Mouse (Mus musculus) large intestine, adult 2 months (tissue): ENCODE results near the gene 4921504E06Rik. TPM values are rescaled to one million over a fixed set of nuclear protein-coding genes. Genes with fewer than 3 reads are reported as not detected.

ENCODE experiments used
- DNase-seq: peaks from one replicate; pipeline ENCODE4 v3.0.0-alpha.2; 2012; ENCODE audit warnings: low read depth, low spot score
- WGBS: fragments of 180-500 bp; shearing (Covaris S2); methylation state at CpG from one replicate; pipeline ENCODE4 v1.1.7; 2018; 5-methylcytosine and 5-hydroxymethylcytosine counted together
- polyA plus RNA-seq: library from polyadenylated mRNA; depleted of rRNA; stranded (reverse); fragments of >200 nt; gene quantifications from 2 replicates; pipeline ENCODE4 v1.2.3, GENCODE M21; 2012

4921504E06Rik gene
- polyA plus RNA-seq, 1 experiment, result not detected

- 46% methylated on average over 5 of the region's 5 CpGs for WGBS
- no peak for DNase-seq
These were observed 41.3 kb downstream of the 4921504E06Rik start for GRCm38 (mm10) chr2:19512381-19512780.

- DNase-seq, result no peak
- 57% methylated on average over 5 of the region's 5 CpGs for WGBS
These were observed 42.7 kb downstream of the 4921504E06Rik start for GRCm38 (mm10) chr2:19511032-19511431.

DNA sequence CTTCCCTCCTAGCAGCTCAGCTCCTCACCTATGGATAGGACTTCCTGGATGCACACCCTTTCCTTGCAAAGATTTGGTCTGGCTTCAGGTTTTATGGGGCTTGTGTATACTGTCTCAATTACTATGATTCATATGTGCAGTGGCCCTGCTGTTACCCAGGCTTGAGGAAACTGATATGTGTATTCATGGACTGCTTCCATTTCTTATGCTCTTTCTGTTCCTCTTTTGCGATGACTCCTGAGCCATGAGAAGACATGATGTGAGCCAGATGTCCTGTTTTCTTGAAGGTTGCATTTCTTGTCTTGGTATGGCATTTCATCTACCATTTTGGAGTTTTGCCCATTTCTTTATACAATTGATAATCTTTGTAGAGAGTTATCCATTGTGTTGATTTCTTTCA is 48.0 kb downstream of the 4921504E06Rik start:
- WGBS, result 84% methylated on average over 1 of the region's 1 CpGs
- DNase-seq, result no peak

DNA sequence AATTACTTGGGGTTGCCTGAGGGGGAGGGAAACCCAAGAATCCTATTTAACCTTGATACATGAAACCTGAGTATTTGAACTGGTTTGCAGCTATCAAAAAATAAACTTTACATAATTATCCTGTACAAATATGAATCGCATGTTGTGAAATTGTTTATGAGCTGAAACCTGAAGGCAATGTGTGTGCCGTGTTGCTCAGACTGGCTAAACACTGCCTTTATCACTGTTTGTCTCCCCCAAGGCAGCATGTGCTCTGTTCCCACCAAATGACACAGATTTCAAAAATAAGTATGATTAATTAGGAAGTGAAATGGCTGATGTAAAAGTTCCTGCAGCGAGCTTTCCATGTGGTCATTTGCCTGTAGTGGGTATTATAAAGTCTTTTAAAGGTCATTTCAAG is 63.5 kb downstream of the 4921504E06Rik start:
- 48% methylated on average over 3 of the region's 3 CpGs for WGBS
- DNase-seq, result no peak

- no peak for DNase-seq
- WGBS, result 36% methylated on average over 2 of the region's 2 CpGs
These were observed 91.8 kb downstream of the 4921504E06Rik start for GRCm38 (mm10) chr2:19461940-19462339.

DNA sequence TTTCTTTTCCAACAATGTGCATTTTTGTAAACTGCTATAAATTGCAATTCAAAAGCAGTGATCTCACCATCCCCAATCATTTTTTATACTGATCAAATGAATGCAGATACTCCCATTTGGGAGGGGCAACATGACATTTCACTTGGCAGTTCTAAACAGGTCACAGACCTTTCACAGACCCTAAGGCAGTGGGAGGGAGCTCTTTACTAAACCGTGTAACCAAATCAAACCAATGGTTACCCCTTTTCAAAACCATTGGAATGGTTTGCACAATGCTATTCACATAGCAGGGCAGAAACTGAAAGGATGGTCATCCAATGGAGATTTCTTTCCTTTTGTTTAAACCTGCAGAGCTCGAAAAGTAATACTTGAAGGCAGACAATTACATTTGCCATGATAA is 94.9 kb downstream of the 4921504E06Rik start:
- DNase-seq, result no peak
- WGBS, result 45% methylated on average over 2 of the region's 2 CpGs

GRCm38 (mm10) chr2:19455857-19456482 is 97.7 kb downstream of the 4921504E06Rik start:
- 21% methylated on average over 10 of the region's 10 CpGs for WGBS
- DNase-seq, result no peak

GRCm38 (mm10) chr2:19455228-19455627 is 98.5 kb downstream of the 4921504E06Rik start:
- 10% methylated on average over 5 of the region's 5 CpGs for WGBS
- DNase-seq, result no peak

DNA sequence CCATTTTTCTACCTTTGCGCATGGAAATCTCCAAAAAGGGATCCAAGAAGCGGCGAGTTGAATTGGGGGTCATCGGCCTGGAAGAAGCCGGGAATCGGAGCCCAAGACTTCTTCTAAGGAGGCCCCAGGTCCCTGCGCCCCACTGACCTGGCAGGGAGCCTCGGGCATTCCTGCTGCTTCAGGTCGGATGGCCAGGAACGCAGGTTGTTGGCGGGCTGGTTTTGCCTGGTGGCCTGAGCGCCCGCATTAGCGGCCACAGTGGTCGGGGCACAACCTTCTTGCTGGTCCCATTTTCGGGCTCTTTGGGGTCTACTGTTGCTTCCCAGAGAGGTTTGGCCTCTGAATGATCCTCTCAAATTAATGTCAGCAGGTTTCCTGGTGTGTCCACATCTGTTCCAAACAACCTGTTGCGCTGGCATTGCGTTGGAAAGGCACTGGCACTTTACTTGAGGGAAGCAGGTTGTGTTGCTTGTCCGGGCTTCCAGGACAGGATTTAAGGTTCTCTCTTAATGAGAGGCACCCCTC is 101.1 kb downstream of the 4921504E06Rik start:
- WGBS, result 2% methylated on average over 19 of the region's 19 CpGs
- DNase-seq, result no peak

- no peak for DNase-seq
- 31% methylated on average over 4 of the region's 4 CpGs for WGBS
These were observed 104.4 kb downstream of the 4921504E06Rik start for GRCm38 (mm10) chr2:19449308-19449707.

- DNase-seq, result no peak
- WGBS, result 2% methylated on average over 31 of the region's 31 CpGs
These were observed 105.5 kb downstream of the 4921504E06Rik start for GRCm38 (mm10) chr2:19448042-19448700.

- WGBS, result 6% methylated on average over 7 of the region's 7 CpGs
- DNase-seq, result no peak
These were observed 107.0 kb downstream of the 4921504E06Rik start for GRCm38 (mm10) chr2:19446746-19447145.

DNA sequence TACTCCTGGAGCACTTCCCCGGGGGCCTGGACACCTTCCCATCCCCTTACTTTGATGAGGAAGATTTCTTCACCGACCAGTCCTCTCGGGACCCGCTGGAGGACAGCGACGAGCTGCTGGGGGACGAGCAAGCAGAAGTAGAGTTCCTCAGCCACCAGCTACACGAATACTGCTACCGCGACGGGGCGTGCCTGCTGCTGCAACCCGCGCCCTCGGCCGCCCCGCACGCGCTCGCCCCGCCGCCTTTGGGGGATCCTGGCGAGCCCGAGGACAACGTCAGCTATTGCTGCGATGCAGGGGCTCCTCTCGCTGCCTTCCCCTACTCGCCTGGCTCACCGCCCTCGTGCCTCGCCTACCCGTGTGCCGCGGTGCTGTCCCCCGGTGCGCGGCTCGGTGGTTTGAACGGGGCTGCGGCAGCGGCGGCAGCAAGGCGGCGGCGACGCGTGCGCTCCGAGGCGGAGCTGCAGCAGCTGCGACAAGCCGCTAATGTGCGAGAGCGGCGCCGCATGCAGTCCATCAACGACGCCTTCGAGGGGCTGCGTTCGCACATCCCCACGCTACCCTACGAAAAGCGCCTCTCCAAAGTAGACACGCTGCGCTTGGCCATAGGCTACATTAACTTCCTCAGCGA is 107.7 kb downstream of the 4921504E06Rik start:
- 2% methylated on average over 67 of the region's 67 CpGs for WGBS
- DNase-seq, result no peak

- 2% methylated on average over 53 of the region's 53 CpGs for WGBS
- DNase-seq, result no peak
These were observed 108.5 kb downstream of the 4921504E06Rik start, which contains the start of gene Ptf1a for GRCm38 (mm10) chr2:19444931-19445831. Gene Ptf1a (plus strand): TSS chr2:19445663.

DNA sequence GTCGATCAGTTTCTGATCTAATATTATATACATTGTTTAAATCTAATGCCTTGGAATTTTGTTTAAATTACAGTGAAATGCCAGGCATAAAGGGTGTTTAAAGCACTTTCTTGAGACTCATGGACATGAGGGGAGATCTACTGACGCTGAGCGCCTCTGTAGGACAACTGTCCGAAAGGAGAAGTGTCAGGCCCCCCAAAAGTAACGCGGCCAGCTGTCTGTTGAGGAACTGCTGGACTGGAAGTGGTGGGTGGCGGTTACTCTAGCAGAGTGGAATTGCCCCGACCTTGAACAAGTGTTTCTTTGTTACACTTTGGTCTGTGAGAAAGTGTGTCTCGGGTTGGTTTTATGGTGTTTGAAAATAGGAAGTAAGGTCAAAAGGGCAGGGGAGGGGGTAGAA is 109.4 kb downstream of the 4921504E06Rik start:
- DNase-seq, result no peak
- 4% methylated on average over 9 of the region's 9 CpGs for WGBS

GRCm38 (mm10) chr2:19431614-19432323 is 121.9 kb downstream of the 4921504E06Rik start:
- WGBS, result 5% methylated on average over 41 of the region's 41 CpGs
- DNase-seq, result no peak

DNA sequence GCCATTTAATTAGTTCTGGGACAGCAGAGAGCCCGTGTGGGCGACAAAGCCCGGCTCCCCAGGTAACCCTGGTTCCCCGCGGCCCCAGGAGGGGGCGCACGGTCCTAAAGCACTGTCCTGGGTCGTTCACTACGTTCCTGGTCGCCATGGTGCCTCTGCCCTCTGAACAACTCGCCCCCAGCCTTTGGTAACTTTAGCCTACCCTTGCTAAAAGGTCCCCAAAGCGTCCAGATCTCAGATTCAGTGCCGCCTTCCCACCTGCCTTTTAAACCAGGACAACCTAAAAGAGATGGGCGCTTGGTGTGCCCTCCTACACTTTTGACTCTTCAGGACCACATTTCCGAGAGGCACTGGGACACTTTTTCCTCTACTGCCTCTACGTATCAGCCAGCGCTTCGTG is 122.5 kb downstream of the 4921504E06Rik start:
- WGBS, result 2% methylated on average over 18 of the region's 18 CpGs
- DNase-seq, result no peak

DNA sequence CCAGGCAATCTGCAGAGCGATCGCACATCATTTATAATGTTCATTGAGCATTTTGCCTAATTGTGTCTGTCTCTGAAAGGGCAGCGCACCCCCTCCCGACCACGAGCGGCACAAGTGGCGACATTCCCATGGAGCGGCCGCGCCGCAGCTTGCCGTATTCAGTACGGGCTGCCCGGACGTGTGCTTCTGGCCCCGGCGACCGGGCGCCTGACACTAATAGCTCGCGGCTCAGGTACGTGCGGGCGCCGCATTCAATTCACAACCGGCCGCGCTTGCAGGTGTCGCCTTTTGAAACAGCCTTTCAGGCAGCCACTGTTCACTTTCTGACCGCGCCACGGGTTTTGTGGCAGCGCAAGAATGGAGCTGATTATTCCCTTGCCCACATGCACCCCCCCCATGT is 123.0 kb downstream of the 4921504E06Rik start:
- no peak for DNase-seq
- WGBS, result 2% methylated on average over 33 of the region's 33 CpGs
